Mouse (Mus musculus) megakaryocyte-erythroid progenitor cell, adult 5-6 weeks (primary cell): ENCODE results near the gene Cdk4. TPM values are rescaled to one million over a fixed set of nuclear protein-coding genes. Genes with fewer than 3 reads are reported as not detected.
A peak's percentile ranks its signal among the peaks of the same experiment; 100 is the strongest.

ENCODE experiments used
- ATAC-seq: replicated peaks from 2 replicates; pipeline ENCODE4 v1.8.0; 2016; ENCODE audit warnings: mild to moderate bottlenecking, inconsistent platforms; ENCODE audit not compliant: severe bottlenecking, poor library complexity, low FRiP score, low TSS enrichment
- total RNA-seq, 2 experiments: library from RNA; stranded (forward) in 1 of 2; stranded (reverse) in 1 of 2; fragments of 200-1000, 215-1000 nt in 1 of 2; fragments of >200 nt in 1 of 2; fragmentation: Nextera tagmentation in 1 of 2; gene quantifications; 2 replicates each; pipeline ENCODE4 v1.2.3; 2014 to 2017

Cdk4 gene
- total RNA-seq, 2 experiments from 2014 or later: 664 to 761 TPM

DNA sequence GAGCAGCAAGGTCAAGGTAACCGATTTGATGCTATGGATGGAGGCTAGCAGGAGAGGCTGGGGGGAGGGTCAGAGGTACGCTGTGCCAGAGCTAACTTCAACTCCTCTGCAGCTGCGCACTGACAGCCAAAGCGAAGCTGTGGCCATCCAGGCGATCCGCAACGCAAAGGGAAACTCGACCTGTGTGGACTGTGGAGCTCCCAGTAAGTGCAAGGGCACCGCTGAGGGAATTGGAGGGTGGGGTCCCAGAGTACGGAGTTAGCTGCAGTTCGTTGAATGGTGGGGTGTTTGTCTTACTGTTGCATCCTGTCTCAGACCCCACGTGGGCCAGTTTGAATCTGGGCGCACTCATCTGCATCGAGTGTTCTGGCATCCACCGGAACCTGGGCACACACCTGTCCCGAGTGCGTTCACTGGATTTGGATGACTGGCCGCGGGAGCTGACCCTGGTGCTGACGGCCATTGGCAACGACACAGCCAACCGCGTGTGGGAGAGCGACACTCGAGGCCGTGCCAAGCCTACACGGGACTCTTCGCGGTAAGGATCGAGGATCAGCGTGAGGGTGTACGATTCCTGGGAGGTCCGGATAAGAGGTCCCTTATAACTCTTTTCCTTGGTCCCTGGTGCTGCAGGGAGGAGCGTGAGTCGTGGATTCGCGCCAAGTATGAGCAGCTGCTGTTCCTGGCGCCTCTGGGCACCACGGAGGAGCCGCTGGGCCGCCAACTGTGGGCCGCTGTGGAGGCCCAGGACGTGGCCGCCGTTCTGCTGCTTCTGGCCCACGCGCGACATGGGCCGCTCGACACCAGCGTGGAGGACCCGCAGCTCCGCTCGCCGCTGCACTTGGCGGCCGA, 27.5 kb downstream of the Cdk4 start:
- no peak for ATAC-seq

DNA sequence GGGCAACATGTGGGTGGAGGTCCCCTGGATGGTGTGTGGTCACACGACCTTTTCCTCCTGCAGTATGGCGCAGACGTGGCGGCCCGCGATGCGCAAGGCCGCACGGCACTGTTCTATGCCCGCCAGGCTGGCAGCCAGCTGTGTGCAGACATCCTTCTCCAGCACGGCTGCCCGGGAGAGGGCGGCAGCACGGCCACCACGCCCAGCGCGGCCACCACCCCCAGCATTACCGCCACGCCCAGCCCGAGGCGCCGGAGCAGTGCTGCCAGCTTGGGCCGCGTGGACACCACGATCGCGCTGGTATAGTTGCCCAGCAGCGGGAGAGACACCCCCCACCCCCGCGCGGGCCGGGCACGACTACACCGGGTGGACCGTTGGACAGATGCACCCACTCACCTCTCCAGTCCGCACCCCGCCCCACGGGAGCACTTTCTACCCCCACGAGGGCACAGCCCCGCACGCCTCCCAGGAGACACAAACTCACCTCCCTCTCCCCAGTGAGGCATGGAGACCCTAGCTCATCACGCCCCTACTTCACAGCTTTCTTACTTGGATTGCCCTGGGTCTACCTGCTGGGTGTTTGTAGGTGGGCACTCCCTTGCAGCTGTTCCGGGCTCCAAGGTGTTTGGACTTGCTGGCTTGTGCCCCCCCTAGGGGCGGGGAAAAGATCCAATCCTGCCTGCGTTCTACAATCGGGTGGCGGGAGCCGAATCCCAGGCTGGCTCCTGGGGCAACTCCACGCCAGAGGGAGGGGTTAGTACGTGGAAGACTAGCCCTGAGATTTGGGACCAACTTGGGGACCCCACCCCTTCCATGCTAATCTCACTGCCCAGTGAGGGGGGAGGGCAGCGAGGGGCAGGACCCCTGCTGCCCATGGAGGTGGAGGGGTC, 28.4 kb downstream of the Cdk4 start:
- no peak for ATAC-seq

DNA sequence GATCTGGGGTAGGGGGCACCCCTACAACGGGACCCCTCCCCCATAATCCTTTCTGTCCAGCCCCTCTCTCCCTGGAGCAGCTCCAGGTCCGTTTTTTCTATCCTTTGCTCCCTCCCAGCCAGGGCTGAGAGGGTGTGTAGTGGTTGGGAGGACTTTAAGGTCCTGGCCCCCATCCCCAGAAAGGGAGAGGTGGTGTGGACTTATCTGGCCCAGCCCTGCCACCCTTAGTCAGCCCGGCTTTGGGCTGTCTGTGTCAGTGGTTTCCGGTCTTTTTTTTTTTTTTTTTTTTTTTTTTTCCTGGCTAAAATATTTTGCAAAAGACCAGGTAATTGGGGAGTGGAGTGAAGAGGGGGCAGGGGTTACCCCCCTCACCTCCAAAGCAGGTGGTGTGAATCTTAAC, 29.4 kb downstream of the Cdk4 start:
- ATAC-seq: no peak

DNA sequence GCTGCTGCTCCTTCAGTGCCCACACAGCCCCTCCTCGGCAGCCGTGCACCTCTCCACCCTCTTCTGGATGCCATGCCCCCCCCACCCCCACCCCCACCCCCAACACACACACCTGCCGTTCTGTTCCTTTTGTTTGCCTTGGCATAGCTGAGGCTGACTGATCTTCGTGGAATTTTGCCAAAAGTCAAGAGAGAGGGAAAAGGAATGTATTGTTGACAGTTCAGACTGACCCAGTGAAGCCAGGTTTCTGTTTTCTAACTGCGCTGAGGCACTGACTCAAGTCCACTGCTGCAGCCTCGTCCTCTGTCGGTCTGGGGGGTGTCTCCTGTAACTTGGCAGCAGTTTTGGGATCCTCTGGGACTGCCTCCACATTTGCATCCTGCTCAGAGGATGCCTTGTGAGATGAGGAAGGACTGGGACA, 31.1 kb downstream of the Cdk4 start:
- no peak for ATAC-seq

DNA sequence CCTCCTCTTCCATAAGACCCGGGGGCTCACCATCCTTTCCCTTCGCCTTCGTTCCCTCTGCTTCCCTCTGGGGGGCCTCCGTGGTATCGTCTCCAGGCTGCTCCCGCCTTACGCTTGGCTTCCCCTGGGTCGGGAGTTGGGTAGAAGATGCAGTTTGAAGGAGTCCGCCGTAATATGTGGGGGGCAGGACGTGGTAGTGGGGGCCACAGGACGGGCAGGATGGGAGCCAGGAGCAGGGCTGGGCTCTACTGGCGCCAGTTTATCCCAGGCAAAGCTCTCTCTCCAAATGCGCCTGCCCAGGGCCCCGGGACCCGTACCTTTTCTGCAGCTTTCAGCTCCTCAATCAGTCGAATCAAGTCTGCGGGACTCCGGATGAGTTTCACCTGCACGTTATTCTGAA, 35.2 kb downstream of the Cdk4 start:
- ATAC-seq: no peak

DNA sequence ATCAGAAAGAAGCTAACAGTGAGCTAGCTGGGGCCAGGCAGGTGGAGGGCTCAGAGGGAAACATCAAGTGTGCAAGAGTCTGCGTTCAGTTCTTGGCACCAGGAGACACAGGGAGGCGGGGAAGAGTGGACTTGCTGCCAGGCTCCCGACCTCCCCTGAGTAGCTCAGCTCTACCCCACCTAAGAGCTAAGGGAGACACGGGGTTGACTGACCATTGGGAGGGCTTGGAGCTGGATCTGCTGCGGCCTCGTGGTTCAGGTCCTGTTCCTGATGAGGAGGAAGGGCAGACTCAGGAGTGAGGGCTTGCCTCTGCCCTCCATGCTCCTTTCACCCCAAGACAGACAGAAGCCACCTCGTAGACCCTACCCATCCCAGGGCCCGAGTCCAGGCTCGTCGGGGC, 35.9 kb downstream of the Cdk4 start:
- no peak for ATAC-seq

DNA sequence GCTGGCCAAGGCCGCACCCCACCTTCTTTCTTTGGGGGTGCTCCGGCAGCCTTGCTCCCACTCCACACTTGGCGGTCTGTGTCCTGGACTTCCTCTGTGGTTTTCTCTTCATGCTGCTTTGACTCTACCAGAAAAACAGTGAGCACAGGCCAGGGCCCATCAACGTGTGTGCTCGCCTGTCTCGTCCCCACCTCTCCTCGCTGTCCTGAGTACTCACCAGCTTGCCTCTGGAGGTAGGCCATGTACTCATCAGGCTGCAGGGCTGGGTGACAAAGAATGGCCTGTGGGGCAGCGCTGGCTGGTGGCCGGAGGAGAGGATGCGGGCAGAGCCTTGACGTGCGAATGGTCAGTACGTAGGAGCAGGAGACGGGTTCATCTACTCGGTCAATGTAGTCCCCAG, 36.5 kb downstream of the Cdk4 start:
- ATAC-seq: 0 out of 2 replicates have a peak, but pooled peaks have one; percentile 20

DNA sequence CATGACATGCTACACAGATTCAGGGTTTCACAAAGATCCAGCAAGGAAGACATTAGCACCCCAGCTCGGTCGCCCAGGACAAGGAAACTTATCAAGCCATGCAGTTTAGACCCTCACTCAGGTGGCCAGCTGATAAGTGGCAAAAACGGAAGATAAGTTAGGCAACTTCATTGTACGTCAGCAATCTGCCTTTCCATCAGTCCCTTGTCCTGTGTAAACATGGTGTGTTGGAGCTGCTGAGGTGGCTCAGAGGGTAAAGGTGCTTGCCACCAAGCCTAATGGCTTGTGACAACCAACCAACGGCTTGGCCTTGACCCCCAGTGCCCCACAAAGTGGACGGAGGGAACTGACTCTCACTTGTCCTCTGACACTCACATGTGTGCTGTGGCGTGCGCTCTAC, 37.1 kb downstream of the Cdk4 start:
- ATAC-seq: peak; percentile 58

DNA sequence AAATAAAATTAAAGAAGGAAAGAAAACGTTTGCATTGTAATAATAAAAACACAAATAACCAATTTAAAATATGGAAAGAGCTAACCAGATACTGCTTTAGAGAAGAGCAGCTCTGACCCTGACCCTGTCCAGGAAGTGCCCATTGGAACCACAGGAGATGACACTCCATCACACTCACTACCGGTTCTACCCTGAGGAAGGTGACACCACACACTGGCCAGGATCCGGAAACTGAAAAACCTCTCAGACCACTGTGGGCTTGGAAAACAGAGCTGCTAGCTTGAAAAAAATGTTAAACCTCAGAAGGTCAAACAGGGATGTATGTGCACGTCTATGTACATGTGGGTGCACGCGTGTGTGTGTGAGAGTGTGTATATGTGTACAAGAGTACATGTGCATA, 37.8 kb downstream of the Cdk4 start:
- ATAC-seq: no peak

DNA sequence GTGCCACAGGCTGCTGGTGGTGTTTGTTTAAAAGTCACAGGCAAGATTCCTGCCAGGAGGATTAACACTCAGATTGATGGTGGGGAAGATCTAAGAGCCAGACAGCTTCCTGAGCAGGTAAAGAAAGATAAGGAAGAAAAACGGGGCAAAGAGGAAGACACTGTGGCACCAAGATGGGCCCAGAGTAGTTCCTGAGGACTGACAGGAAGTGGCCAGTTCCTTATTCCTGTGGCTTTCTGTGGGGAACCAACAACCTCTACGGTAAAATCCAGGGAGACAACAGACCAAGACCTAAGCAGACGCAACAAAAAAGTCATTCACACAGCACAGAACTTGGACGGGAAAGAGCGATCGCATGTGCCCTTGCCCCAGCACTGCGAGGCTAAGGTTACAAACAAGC, 40.3 kb downstream of the Cdk4 start:
- ATAC-seq: no peak

DNA sequence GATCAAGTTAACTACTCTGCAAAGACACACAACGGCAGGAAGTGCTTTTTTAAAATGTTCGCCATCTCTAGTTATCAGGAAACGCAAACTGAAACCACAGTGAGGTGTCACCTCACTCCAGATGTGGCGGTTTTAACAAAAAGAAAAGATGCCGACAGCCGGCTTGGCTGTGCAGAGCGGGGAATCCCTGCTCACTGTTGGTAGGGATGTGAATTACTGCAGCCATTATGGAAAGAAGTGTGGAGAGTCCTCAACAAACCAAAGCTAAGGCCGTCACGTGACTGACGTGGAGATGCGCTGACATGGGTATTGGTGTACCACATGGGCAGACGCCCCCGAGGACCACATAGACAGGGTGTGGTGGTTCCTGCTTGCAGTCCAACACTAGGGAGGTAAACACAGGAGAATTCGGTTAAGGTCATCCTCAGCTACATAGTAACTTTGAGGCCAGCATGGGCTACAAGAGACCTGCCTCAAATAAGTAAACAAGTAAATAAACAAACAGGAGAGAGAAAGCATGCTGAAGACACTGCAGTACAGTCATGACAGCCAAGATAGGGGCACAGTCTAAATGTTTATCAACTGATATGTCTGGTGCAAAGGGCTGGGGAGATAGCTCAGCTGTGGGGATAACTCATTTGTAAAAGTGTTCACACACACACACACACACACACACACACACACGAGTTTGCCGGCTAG, 44.4 kb downstream of the Cdk4 start:
- peak; percentile 69 for ATAC-seq

DNA sequence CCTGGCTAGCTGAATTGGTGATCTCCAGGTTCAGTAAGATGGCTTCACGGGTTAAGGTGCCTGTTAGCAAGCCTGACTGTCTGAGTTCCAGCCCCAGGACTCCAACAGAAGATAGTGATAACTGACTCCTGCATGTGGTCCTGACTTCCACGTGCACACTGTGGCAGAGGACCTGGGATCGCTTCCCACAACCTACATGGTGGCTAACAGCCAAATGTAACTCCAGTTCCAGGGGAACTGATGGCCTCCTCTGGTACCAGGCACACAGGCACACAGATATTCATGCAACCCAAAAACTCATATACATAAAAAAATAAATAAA, 44.9 kb downstream of the Cdk4 start:
- ATAC-seq: peak; percentile 53

DNA sequence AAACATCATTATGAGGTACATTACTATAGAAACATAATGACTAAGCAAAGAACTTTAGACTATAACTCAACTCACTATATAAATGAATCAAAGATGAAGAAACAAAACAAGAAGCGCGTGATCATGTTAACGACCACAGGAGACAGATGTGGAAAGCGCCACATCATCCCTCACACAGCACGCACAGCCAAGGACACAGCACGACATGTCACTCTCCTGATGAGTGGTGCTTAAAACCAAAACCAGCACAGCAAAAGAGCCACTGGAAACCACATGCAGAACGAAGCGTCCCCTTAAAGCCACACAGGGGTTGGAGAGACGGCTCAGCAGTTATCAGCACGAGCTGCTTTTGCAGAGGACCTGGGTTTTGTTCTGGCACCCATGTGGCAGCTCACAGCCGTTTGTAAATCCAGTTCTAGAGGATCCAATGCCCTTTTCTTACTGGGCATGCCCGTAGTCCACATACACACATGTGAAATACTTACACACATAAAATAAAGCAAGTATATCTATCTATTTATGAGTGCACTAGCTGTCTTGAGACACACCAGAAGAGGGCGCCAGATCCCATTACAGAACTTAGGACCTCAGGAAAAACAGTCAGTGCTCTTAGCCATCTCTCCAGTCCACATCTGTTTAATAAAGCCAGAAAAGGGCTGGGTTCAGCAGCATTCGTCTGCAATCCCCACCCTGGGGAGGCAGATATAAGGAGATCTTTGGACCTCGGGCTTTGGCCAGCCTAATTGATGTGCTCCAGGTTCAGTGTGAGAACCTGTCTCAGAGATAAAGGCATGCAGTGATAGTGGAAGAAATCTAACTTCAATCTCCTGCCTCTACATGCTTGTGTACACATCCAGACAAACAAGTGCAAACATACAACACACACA, 47.9 kb downstream of the Cdk4 start:
- peak; percentile 38; the same call in 1 of the 2 replicates for ATAC-seq

DNA sequence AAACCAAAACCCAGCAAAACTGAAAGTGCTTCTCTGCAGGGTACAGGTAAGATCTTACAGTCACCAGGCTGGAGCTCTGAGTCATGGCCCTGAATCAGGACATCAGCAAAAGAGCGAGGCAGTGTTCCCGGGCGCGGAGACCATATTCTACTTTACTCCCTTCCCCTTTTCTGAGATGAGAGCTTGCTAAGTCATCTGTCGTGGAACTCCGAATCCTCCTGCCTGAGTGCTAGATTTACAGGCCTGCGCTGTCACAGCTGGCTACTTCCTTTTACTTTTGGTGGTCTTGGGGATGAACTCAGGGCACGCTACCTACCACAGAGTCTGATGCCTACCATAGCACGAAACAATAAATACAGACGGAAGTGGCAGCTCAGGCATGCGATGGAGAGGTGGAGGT, 51.1 kb downstream of the Cdk4 start:
- ATAC-seq: no peak

DNA sequence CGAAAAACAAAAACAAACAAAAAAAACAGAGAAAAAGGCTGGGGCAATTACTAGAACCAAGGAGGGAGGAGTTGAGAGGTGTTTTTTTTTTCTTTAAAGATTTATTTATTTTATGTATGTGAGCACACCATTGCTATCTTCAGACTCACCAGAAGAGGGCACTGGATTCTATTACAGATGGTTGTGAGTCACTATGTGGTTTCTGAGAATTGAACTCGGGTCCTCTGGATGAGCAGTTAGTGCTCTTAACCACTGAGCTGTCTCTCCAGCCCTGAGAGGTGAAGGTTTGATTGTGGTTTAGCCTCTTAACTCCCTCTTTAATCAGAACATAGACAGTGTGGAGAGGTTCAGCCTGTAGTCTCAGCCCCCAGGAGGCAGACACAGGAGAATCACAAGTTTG, 51.7 kb downstream of the Cdk4 start:
- ATAC-seq: no peak
